Mouse (Mus musculus): ENCODE measurements around the gene Fhdc1. TPM values are rescaled to one million over a fixed set of nuclear protein-coding genes. Genes with fewer than 3 reads are reported as not detected.

Gene Fhdc1
- polyA plus RNA-seq, 1 experiment, result 0.44 TPM

DNA sequence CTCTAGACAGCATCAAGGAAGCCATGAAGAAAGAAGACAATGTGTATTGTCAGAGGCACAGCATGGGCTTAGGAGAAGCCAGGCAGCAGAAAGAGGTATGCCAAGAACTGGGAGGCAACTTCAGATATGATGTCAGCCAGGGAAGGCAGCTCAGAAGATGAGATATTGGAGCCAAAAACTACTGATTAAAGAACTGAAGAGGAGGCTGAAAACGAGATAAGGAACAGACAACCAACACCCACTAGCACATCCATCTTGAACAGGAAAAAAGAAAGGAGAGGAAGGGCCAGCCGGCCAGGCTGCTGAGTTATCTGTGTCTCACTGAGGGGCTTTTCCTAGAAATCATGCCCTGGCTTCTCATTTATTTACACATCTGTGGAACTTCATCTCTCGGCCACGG is 66.4 kb downstream of the Fhdc1 start:
- no peak overlapping the region for H3K4me3 ChIP-seq (ENCODE audit: insufficient read depth, poor library complexity, severe bottlenecking)
- no peaks in the 10 kb centered on the region for H3K79me2 ChIP-seq (ENCODE audit: control insufficient read depth, insufficient read depth)
- no peak for TF ChIP-seq MYOD1 (IDR thresholded peaks at IDR 0.05; ENCODE audit: control insufficient read depth, insufficient read length, low read depth)
- TF ChIP-seq MYOG (IDR thresholded peaks at IDR 0.05; ENCODE audit: control insufficient read depth, extremely low read depth, insufficient read length), result no peak
- TF ChIP-seq FOSL1 (IDR thresholded peaks at IDR 0.05; ENCODE audit: insufficient read depth, low read length, poor library complexity, severe bottlenecking), result no peak
- no peak for TF ChIP-seq MAX (IDR thresholded peaks at IDR 0.05)
- TF ChIP-seq CEBPB (IDR thresholded peaks at IDR 0.05; ENCODE audit: low read depth), result no peak
- no peak for TF ChIP-seq USF1 (IDR thresholded peaks at IDR 0.05; ENCODE audit: low read depth)
- no peak for TF ChIP-seq CTCF (IDR thresholded peaks at IDR 0.05; ENCODE audit: control insufficient read depth, insufficient read depth, insufficient read length)
- no peak overlapping the region for H3ac ChIP-seq (ENCODE audit: control insufficient read depth, insufficient read length, low read depth)
- no peaks in the 10 kb centered on the region for H3K27me3 ChIP-seq (ENCODE audit: control insufficient read depth, insufficient read depth, insufficient read length)
- no peaks in the 10 kb centered on the region for H3K36me3 ChIP-seq (ENCODE audit: control insufficient read depth, insufficient read depth)
- no peaks in the 10 kb centered on the region for H3K79me3 ChIP-seq (ENCODE audit: low read depth)

GRCm38 (mm10) chr3:84412920-84413319 is 67.3 kb downstream of the Fhdc1 start:
- no peak for TF ChIP-seq USF1 (IDR thresholded peaks at IDR 0.05; ENCODE audit: low read depth)
- TF ChIP-seq MYOD1 (IDR thresholded peaks at IDR 0.05; ENCODE audit: control insufficient read depth, insufficient read length, low read depth), result no peak
- no peak for TF ChIP-seq CTCF (IDR thresholded peaks at IDR 0.05; ENCODE audit: control insufficient read depth, insufficient read depth, insufficient read length)
- no peak for TF ChIP-seq MYOG (IDR thresholded peaks at IDR 0.05; ENCODE audit: control insufficient read depth, extremely low read depth, insufficient read length)
- TF ChIP-seq CEBPB (IDR thresholded peaks at IDR 0.05; ENCODE audit: low read depth), result no peak
- no peak for TF ChIP-seq FOSL1 (IDR thresholded peaks at IDR 0.05; ENCODE audit: insufficient read depth, low read length, poor library complexity, severe bottlenecking)
- TF ChIP-seq MAX (IDR thresholded peaks at IDR 0.05), result no peak
- Histone ChIP-seq H3ac (ENCODE audit: control insufficient read depth, insufficient read length, low read depth) (no peak overlapping the region), H3K79me3 (ENCODE audit: low read depth) (no peaks in the 10 kb centered on the region), H3K36me3 (ENCODE audit: control insufficient read depth, insufficient read depth) (no peaks in the 10 kb centered on the region), H3K79me2 (ENCODE audit: control insufficient read depth, insufficient read depth) (no peaks in the 10 kb centered on the region), H3K4me3 (ENCODE audit: insufficient read depth, poor library complexity, severe bottlenecking) (no peak overlapping the region), H3K27me3 (ENCODE audit: control insufficient read depth, insufficient read depth, insufficient read length) (no peaks in the 10 kb centered on the region)

DNA sequence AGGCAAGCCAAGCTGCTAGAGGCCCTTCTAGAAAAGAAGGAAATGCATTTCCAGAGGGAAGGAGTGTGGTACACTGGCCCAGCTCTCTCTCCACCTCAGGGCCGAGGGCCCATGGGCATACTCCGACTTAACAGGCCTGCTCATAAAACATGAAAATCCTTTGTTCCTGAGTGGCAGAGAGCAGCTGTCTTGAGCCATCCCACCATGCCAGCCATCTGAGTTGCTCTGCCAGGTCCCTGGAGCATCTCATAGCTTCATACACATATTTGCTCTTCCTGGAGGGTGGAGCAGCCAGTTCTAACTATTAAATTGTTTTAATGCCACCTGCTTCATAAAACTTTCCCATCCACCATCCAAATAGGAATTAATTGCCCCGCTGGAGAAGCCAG is 70.8 kb downstream of the Fhdc1 start:
- no peaks in the 10 kb centered on the region for H3K79me2 ChIP-seq (ENCODE audit: control insufficient read depth, insufficient read depth)
- H3ac ChIP-seq (ENCODE audit: control insufficient read depth, insufficient read length, low read depth), result no peak overlapping the region
- H3K4me3 ChIP-seq (ENCODE audit: insufficient read depth, poor library complexity, severe bottlenecking), result no peak overlapping the region
- no peak for TF ChIP-seq FOSL1 (IDR thresholded peaks at IDR 0.05; ENCODE audit: insufficient read depth, low read length, poor library complexity, severe bottlenecking)
- TF ChIP-seq MYOD1 (IDR thresholded peaks at IDR 0.05; ENCODE audit: control insufficient read depth, insufficient read length, low read depth), result peak; percentile 16
- no peaks in the 10 kb centered on the region for H3K79me3 ChIP-seq (ENCODE audit: low read depth)
- H3K36me3 ChIP-seq (ENCODE audit: control insufficient read depth, insufficient read depth), result no peaks in the 10 kb centered on the region
- H3K27me3 ChIP-seq (ENCODE audit: control insufficient read depth, insufficient read depth, insufficient read length), result no peaks in the 10 kb centered on the region

- Histone ChIP-seq H3ac (ENCODE audit: control insufficient read depth, insufficient read length, low read depth) (no peak overlapping the region), H3K27me3 (ENCODE audit: control insufficient read depth, insufficient read depth, insufficient read length) (no peaks in the 10 kb centered on the region), H3K36me3 (ENCODE audit: control insufficient read depth, insufficient read depth) (no peaks in the 10 kb centered on the region), H3K4me3 (ENCODE audit: insufficient read depth, poor library complexity, severe bottlenecking) (no peak overlapping the region), H3K79me2 (ENCODE audit: control insufficient read depth, insufficient read depth) (no peaks in the 10 kb centered on the region), H3K79me3 (ENCODE audit: low read depth) (no peaks in the 10 kb centered on the region)
- TF ChIP-seq MYOD1 (IDR thresholded peaks at IDR 0.05; ENCODE audit: control insufficient read depth, insufficient read length, low read depth) (no peak), CEBPB (IDR thresholded peaks at IDR 0.05; ENCODE audit: low read depth) (no peak), FOSL1 (IDR thresholded peaks at IDR 0.05; ENCODE audit: insufficient read depth, low read length, poor library complexity, severe bottlenecking) (no peak), USF1 (IDR thresholded peaks at IDR 0.05; ENCODE audit: low read depth) (no peak)
Measured at GRCm38 (mm10) chr3:84408756-84409473, 71.3 kb downstream of the Fhdc1 start.

DNA sequence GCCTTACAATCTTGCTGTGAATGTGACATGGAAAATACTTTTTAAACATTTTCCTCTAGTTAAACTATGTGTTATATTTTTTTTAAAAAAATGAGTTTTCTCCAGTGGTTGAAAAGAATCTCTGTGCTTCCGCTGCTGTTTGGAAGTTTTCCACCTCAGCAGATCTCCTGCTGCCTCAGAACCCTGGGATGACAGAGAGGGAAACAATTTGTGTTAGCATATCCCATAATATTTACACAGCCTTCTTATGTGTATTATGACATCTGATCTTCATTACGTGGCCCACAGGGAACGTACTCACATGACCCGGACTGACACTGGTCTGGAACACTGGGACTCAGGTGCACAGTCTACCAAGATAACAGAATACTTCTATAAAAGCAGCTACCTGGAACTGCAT is 74.7 kb downstream of the Fhdc1 start:
- Histone ChIP-seq H3K79me2 (ENCODE audit: control insufficient read depth, insufficient read depth) (no peaks in the 10 kb centered on the region), H3K79me3 (ENCODE audit: low read depth) (no peaks in the 10 kb centered on the region), H3K36me3 (ENCODE audit: control insufficient read depth, insufficient read depth) (no peaks in the 10 kb centered on the region), H3K27me3 (ENCODE audit: control insufficient read depth, insufficient read depth, insufficient read length) (no peaks in the 10 kb centered on the region), H3ac (ENCODE audit: control insufficient read depth, insufficient read length, low read depth) (no peak overlapping the region), H3K4me3 (ENCODE audit: insufficient read depth, poor library complexity, severe bottlenecking) (no peak overlapping the region)
- TF ChIP-seq CTCF (IDR thresholded peaks at IDR 0.05; ENCODE audit: control insufficient read depth, insufficient read depth, insufficient read length), result no peak
- TF ChIP-seq MYOD1 (IDR thresholded peaks at IDR 0.05; ENCODE audit: control insufficient read depth, insufficient read length, low read depth), result no peak
- TF ChIP-seq FOSL1 (IDR thresholded peaks at IDR 0.05; ENCODE audit: insufficient read depth, low read length, poor library complexity, severe bottlenecking), result no peak
- no peak for TF ChIP-seq CEBPB (IDR thresholded peaks at IDR 0.05; ENCODE audit: low read depth)
- no peak for TF ChIP-seq MYOG (IDR thresholded peaks at IDR 0.05; ENCODE audit: control insufficient read depth, extremely low read depth, insufficient read length)

DNA sequence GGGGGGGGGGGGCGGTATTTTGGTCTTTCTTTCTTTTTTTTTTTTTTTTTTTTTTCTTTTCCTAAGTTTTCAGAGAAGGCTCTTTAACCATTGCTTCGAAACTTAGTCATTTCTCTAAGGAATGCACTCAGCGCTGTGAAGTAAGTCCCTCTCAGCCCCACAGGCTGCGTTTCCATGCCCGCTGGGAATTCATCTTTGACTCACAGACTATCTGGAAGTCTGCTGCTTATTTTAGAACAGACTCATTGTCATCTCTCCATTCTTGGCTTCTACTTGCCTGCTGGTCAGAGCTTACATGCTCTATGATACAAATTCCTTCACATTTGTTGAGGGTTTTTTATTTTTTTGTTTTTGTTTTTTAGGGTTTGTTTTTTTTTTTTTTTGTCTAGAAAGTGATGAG is 76.8 kb downstream of the Fhdc1 start:
- no peak for TF ChIP-seq CEBPB (IDR thresholded peaks at IDR 0.05; ENCODE audit: low read depth)
- no peak for TF ChIP-seq MYOD1 (IDR thresholded peaks at IDR 0.05; ENCODE audit: control insufficient read depth, insufficient read length, low read depth)
- TF ChIP-seq FOSL1 (IDR thresholded peaks at IDR 0.05; ENCODE audit: insufficient read depth, low read length, poor library complexity, severe bottlenecking), result no peak
- no peak for TF ChIP-seq USF1 (IDR thresholded peaks at IDR 0.05; ENCODE audit: low read depth)
- Histone ChIP-seq H3ac (ENCODE audit: control insufficient read depth, insufficient read length, low read depth) (no peak overlapping the region), H3K79me3 (ENCODE audit: low read depth) (no peaks in the 10 kb centered on the region), H3K27me3 (ENCODE audit: control insufficient read depth, insufficient read depth, insufficient read length) (no peaks in the 10 kb centered on the region), H3K4me3 (ENCODE audit: insufficient read depth, poor library complexity, severe bottlenecking) (no peak overlapping the region), H3K36me3 (ENCODE audit: control insufficient read depth, insufficient read depth) (no peaks in the 10 kb centered on the region), H3K79me2 (ENCODE audit: control insufficient read depth, insufficient read depth) (no peaks in the 10 kb centered on the region)
